Mouse (Mus musculus): ENCODE data around the gene Gigyf1. TPM values are rescaled to one million over a fixed set of nuclear protein-coding genes. Genes with fewer than 3 reads are reported as not detected.

Gene Gigyf1
- polyA plus RNA-seq, 1 experiment, result 15.7 TPM

- 84% methylated on average over 16 of the region's 16 CpGs for WGBS
- Histone ChIP-seq H3K27ac (ENCODE audit: insufficient read depth, low read depth, low read length) (no peak overlapping the region), H3K36me3 (ENCODE audit: control insufficient read depth, insufficient read depth, low read length) (peaks cover 80% of the 10 kb centered on the region), H3K4me3 (ENCODE audit: low read depth, low read length) (no peak overlapping the region), H3K27me3 (ENCODE audit: control insufficient read depth, insufficient read depth, low read length) (no peaks in the 10 kb centered on the region), H3K4me1 (ENCODE audit: control insufficient read depth, insufficient read depth, insufficient read length, low read length) (peaks cover 2% of the 10 kb centered on the region; the same call in 1 of the 2 replicates)
- TF ChIP-seq CTCF (IDR thresholded peaks at IDR 0.05; ENCODE audit: extremely low read depth, insufficient read length, insufficient replicate concordance, low read depth, low read length) (no peak), POLR2A (IDR thresholded peaks at IDR 0.05; ENCODE audit: low read depth, low read length) (no peak)
Measured at GRCm38 (mm10) chr5:137525511-137525910, 7.2 kb downstream of the Gigyf1 start.

- TF ChIP-seq CTCF (IDR thresholded peaks at IDR 0.05; ENCODE audit: extremely low read depth, insufficient read length, insufficient replicate concordance, low read depth, low read length) (no peak), POLR2A (IDR thresholded peaks at IDR 0.05; ENCODE audit: low read depth, low read length) (no peak)
- Histone ChIP-seq H3K36me3 (ENCODE audit: control insufficient read depth, insufficient read depth, low read length) (peaks cover 74% of the 10 kb centered on the region), H3K27me3 (ENCODE audit: control insufficient read depth, insufficient read depth, low read length) (no peaks in the 10 kb centered on the region), H3K27ac (ENCODE audit: insufficient read depth, low read depth, low read length) (no peak overlapping the region), H3K4me3 (ENCODE audit: low read depth, low read length) (no peak overlapping the region), H3K4me1 (ENCODE audit: control insufficient read depth, insufficient read depth, insufficient read length, low read length) (peaks cover 2% of the 10 kb centered on the region; the same call in 1 of the 2 replicates)
- 36% methylated on average over 16 of the region's 16 CpGs for WGBS
Measured at GRCm38 (mm10) chr5:137526192-137526936, 8.0 kb downstream of the Gigyf1 start.

- H3K27me3 ChIP-seq (ENCODE audit: control insufficient read depth, insufficient read depth, low read length), result no peaks in the 10 kb centered on the region
- H3K27ac ChIP-seq (ENCODE audit: insufficient read depth, low read depth, low read length), result no peak overlapping the region
- TF ChIP-seq POLR2A (IDR thresholded peaks at IDR 0.05; ENCODE audit: low read depth, low read length), result no peak
- no peak for TF ChIP-seq CTCF (IDR thresholded peaks at IDR 0.05; ENCODE audit: extremely low read depth, insufficient read length, insufficient replicate concordance, low read depth, low read length)
- WGBS, result 67% methylated on average over 1 of the region's 1 CpGs
- H3K4me1 ChIP-seq (ENCODE audit: control insufficient read depth, insufficient read depth, insufficient read length, low read length), result peaks cover 2% of the 10 kb centered on the region; the same call in 1 of the 2 replicates
- H3K36me3 ChIP-seq (ENCODE audit: control insufficient read depth, insufficient read depth, low read length), result peaks cover 69% of the 10 kb centered on the region
- no peak overlapping the region for H3K4me3 ChIP-seq (ENCODE audit: low read depth, low read length)
Measured at GRCm38 (mm10) chr5:137527413-137527812, 9.1 kb downstream of the Gigyf1 start.

GRCm38 (mm10) chr5:137528247-137528968 is 10.1 kb downstream of the Gigyf1 start:
- peaks cover 2% of the 10 kb centered on the region; the same call in 1 of the 2 replicates for H3K4me1 ChIP-seq (ENCODE audit: control insufficient read depth, insufficient read depth, insufficient read length, low read length)
- TF ChIP-seq POLR2A (IDR thresholded peaks at IDR 0.05; ENCODE audit: low read depth, low read length) (no peak), CTCF (IDR thresholded peaks at IDR 0.05; ENCODE audit: extremely low read depth, insufficient read length, insufficient replicate concordance, low read depth, low read length) (no peak)
- H3K27me3 ChIP-seq (ENCODE audit: control insufficient read depth, insufficient read depth, low read length), result no peaks in the 10 kb centered on the region
- H3K4me3 ChIP-seq (ENCODE audit: low read depth, low read length), result no peak overlapping the region
- 79% methylated on average over 22 of the region's 22 CpGs for WGBS
- H3K27ac ChIP-seq (ENCODE audit: insufficient read depth, low read depth, low read length), result no peak overlapping the region
- peaks cover 60% of the 10 kb centered on the region for H3K36me3 ChIP-seq (ENCODE audit: control insufficient read depth, insufficient read depth, low read length)

GRCm38 (mm10) chr5:137529221-137529995 is 11.1 kb downstream of the Gigyf1 start:
- H3K36me3 ChIP-seq (ENCODE audit: control insufficient read depth, insufficient read depth, low read length), result peaks cover 50% of the 10 kb centered on the region
- H3K4me1 ChIP-seq (ENCODE audit: control insufficient read depth, insufficient read depth, insufficient read length, low read length), result peaks cover 2% of the 10 kb centered on the region; the same call in 1 of the 2 replicates
- no peak overlapping the region for H3K4me3 ChIP-seq (ENCODE audit: low read depth, low read length)
- H3K27me3 ChIP-seq (ENCODE audit: control insufficient read depth, insufficient read depth, low read length), result no peaks in the 10 kb centered on the region
- no peak overlapping the region for H3K27ac ChIP-seq (ENCODE audit: insufficient read depth, low read depth, low read length)
- TF ChIP-seq POLR2A (IDR thresholded peaks at IDR 0.05; ENCODE audit: low read depth, low read length) (no peak), CTCF (IDR thresholded peaks at IDR 0.05; ENCODE audit: extremely low read depth, insufficient read length, insufficient replicate concordance, low read depth, low read length) (no peak)
- WGBS, result 77% methylated on average over 15 of the region's 15 CpGs

- H3K4me3 ChIP-seq (ENCODE audit: low read depth, low read length), result peak overlapping the region; percentile 88
- TF ChIP-seq CTCF (IDR thresholded peaks at IDR 0.05; ENCODE audit: extremely low read depth, insufficient read length, insufficient replicate concordance, low read depth, low read length) (no peak), POLR2A (IDR thresholded peaks at IDR 0.05; ENCODE audit: low read depth, low read length) (no peak)
- WGBS, result 79% methylated on average over 8 of the region's 8 CpGs
- no peaks in the 10 kb centered on the region for H3K27me3 ChIP-seq (ENCODE audit: control insufficient read depth, insufficient read depth, low read length)
- H3K4me1 ChIP-seq (ENCODE audit: control insufficient read depth, insufficient read depth, insufficient read length, low read length), result peaks cover 6% of the 10 kb centered on the region
- peaks cover 46% of the 10 kb centered on the region for H3K36me3 ChIP-seq (ENCODE audit: control insufficient read depth, insufficient read depth, low read length)
- no peak overlapping the region for H3K27ac ChIP-seq (ENCODE audit: insufficient read depth, low read depth, low read length)
Measured at GRCm38 (mm10) chr5:137530075-137530474, 11.7 kb downstream of the Gigyf1 start.
